ENCODE assay signal across 18 mouse cellular contexts in the genomic region with DNA sequence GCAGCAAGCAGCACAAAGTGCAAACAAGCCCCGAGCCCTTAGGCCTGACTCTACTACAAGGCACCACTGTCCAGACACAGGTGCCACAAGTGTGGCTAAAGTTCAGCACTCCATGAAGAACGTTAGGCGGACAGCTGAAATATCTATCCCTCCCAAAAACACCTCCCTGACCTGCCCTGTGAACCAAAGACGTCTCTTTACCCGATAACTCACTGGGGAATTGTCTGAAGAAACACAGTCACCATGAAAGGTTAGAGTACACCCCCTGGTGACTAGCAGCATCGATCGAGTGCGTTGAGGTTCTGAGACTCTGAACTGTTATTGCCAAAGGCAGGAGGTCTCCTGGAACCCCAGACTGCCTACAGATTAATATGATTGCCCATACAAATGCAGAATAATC. TPM values are rescaled to one million over a fixed set of nuclear protein-coding genes. Genes with fewer than 3 reads are reported as not detected.
DNase-seq lines count a peak whose midpoint lies in the region; ATAC-seq and TF ChIP-seq lines count a peak whose summit lies in the region.
"Had no signal": no experiment of that assay in that cellular context is flagged by ENCODE, and none has a peak within 500 bp of the region (broad histone marks: within the 10 kb centered on the region; RNA-seq: fewer than 3 reads in every experiment).

No protein-coding gene starts in this region.

- WGBS in heart, embryonic 12.5 days, result 62% methylated on average over 8 of the region's 8 CpGs
- WGBS in lung, embryonic 14.5 days, result 61% methylated on average over 8 of the region's 8 CpGs
- WGBS in lung, adult 2 months, result 68% methylated on average over 8 of the region's 8 CpGs
- 65% methylated on average over 8 of the region's 8 CpGs for WGBS in heart, postnatal 0 days
- 78% methylated on average over 8 of the region's 8 CpGs for WGBS in small intestine, adult 2 months

- no peaks in the 10 kb centered on the region for H3K9me3 ChIP-seq in heart, embryonic 12.5 days (replicated peaks)
- H3K9me3 ChIP-seq in lung, embryonic 14.5 days (ENCODE audit: low read depth, low read length), result no peaks in the 10 kb centered on the region
- H3K9me3 ChIP-seq in heart, postnatal 0 days (replicated peaks; ENCODE audit: control insufficient read depth, low read length), result no peaks in the 10 kb centered on the region
- H3K9me3 ChIP-seq: embryonic facial prominence, embryonic 12.5 days; hindbrain, embryonic 12.5 days; liver, embryonic 15.5 days had no signal

- H3K4me1 ChIP-seq in heart, embryonic 12.5 days (replicated peaks), result peaks cover 61% of the 10 kb centered on the region
- H3K4me1 ChIP-seq in lung, embryonic 14.5 days (ENCODE audit: insufficient read depth), result peaks cover 14% of the 10 kb centered on the region
- H3K4me1 ChIP-seq in lung, adult 2 months (ENCODE audit: control insufficient read depth, insufficient read depth, low read length), result no peaks in the 10 kb centered on the region
- H3K4me1 ChIP-seq in heart, postnatal 0 days (ENCODE audit: control insufficient read depth, insufficient read depth), result peaks cover 28% of the 10 kb centered on the region
- H3K4me1 ChIP-seq in small intestine, adult 2 months (ENCODE audit: control insufficient read depth, insufficient read depth, insufficient read length, low read length), result no peaks in the 10 kb centered on the region; the same call in 1 of the 2 replicates
- H3K4me1 ChIP-seq: liver, embryonic 15.5 days had no signal

- H3K4me3 ChIP-seq in heart, embryonic 12.5 days, result no peak overlapping the region
- H3K4me3 ChIP-seq in lung, embryonic 14.5 days (ENCODE audit: low read depth, low read length), result no peak overlapping the region
- H3K4me3 ChIP-seq in lung, adult 2 months (replicated peaks; ENCODE audit: extremely low read depth, low read depth, low read length), result no peak overlapping the region
- H3K4me3 ChIP-seq in heart, postnatal 0 days (ENCODE audit: low read depth, low read length), result no peak overlapping the region
- no peak overlapping the region for H3K4me3 ChIP-seq in small intestine, adult 2 months (ENCODE audit: low read depth, low read length)
- H3K4me3 ChIP-seq: embryonic facial prominence, embryonic 12.5 days; hindbrain, embryonic 12.5 days; liver, embryonic 15.5 days had no signal

- no peak for DNase-seq in heart, postnatal 36 days
- DNase-seq in lung, embryonic 14.5 days, result no peak
- DNase-seq in lung, adult 2 months, result no peak
- DNase-seq in heart, postnatal 0 days (ENCODE audit: low spot score), result no peak
- no peak for DNase-seq in adrenal gland, postnatal 10 days
- no peak for DNase-seq in adrenal gland, adult 18-20 months (ENCODE audit: low spot score in 2 of 2)
- DNase-seq: cerebellum, adult 9-10 months; right cerebral cortex, adult 18-20 months; spleen, adult 18-20 months; thymus, postnatal 4 days had no signal

- ATAC-seq in heart, embryonic 12.5 days (ENCODE audit: insufficient number of reproducible peaks, low FRiP score), result no peak
- ATAC-seq in lung, embryonic 14.5 days (ENCODE audit: insufficient read depth), result no peak
- no peak for ATAC-seq in heart, postnatal 0 days (ENCODE audit: insufficient read depth, low read depth)
- ATAC-seq: activated CD4-positive, CD25-positive, alpha-beta regulatory T cell, adult 4 months; Patski had no signal

- TF ChIP-seq EP300 in heart, postnatal 0 days (IDR thresholded peaks at IDR 0.05; ENCODE audit: low read depth), result no peak

- no peaks in the 10 kb centered on the region for H3K27me3 ChIP-seq in heart, embryonic 12.5 days (replicated peaks)
- H3K27me3 ChIP-seq in lung, embryonic 14.5 days (ENCODE audit: insufficient read depth, low read length), result no peaks in the 10 kb centered on the region
- H3K27me3 ChIP-seq in heart, postnatal 0 days (ENCODE audit: control insufficient read depth, insufficient read depth, low read length), result no peaks in the 10 kb centered on the region
- H3K27me3 ChIP-seq in small intestine, adult 2 months (ENCODE audit: control insufficient read depth, insufficient read depth, low read length), result no peaks in the 10 kb centered on the region
- H3K27me3 ChIP-seq: embryonic facial prominence, embryonic 12.5 days; hindbrain, embryonic 12.5 days; liver, embryonic 15.5 days; Patski had no signal

- TF ChIP-seq CTCF in lung, embryonic 14.5 days (IDR thresholded peaks at IDR 0.05; ENCODE audit: low read depth), result no peak
- TF ChIP-seq CTCF in lung, adult 2 months (IDR thresholded peaks at IDR 0.05; ENCODE audit: insufficient read depth, low read length), result no peak
- no peak for TF ChIP-seq CTCF in heart, postnatal 0 days (IDR thresholded peaks at IDR 0.05; ENCODE audit: low read depth)
- TF ChIP-seq CTCF in small intestine, adult 2 months (IDR thresholded peaks at IDR 0.05; ENCODE audit: extremely low read depth, insufficient read length, insufficient replicate concordance, low read depth, low read length), result no peak

- no peak overlapping the region for H3K9ac ChIP-seq in heart, embryonic 12.5 days
- H3K9ac ChIP-seq in lung, embryonic 14.5 days, result no peak overlapping the region
- no peak overlapping the region for H3K9ac ChIP-seq in heart, postnatal 0 days (replicated peaks; ENCODE audit: low read depth, low read length)
- H3K9ac ChIP-seq: embryonic facial prominence, embryonic 12.5 days; hindbrain, embryonic 12.5 days; liver, embryonic 15.5 days had no signal

- TF ChIP-seq POLR2A in lung, adult 2 months (IDR thresholded peaks at IDR 0.05; ENCODE audit: borderline replicate concordance, extremely low read depth, low read depth, low read length), result no peak
- TF ChIP-seq POLR2A in small intestine, adult 2 months (IDR thresholded peaks at IDR 0.05; ENCODE audit: low read depth, low read length), result no peak

- intact Hi-C loops in heart, postnatal 36 days (cut with DNase I), result no loop called here

- H3K4me2 ChIP-seq in heart, embryonic 12.5 days, result no peak overlapping the region
- H3K4me2 ChIP-seq in lung, embryonic 14.5 days, result no peak overlapping the region
- H3K4me2 ChIP-seq in heart, postnatal 0 days (ENCODE audit: low read depth, low read length), result no peak overlapping the region
- H3K4me2 ChIP-seq: embryonic facial prominence, embryonic 12.5 days; hindbrain, embryonic 12.5 days; liver, embryonic 15.5 days had no signal

- peak overlapping the region; percentile 65 for H3K27ac ChIP-seq in heart, embryonic 12.5 days (ENCODE audit: poor library complexity, severe bottlenecking)
- H3K27ac ChIP-seq in lung, embryonic 14.5 days (ENCODE audit: low read depth), result peak overlapping the region; percentile 28; the same call in 1 of the 2 replicates
- H3K27ac ChIP-seq in heart, postnatal 0 days (ENCODE audit: low read depth), result peak overlapping the region; percentile 40
- H3K27ac ChIP-seq in small intestine, adult 2 months (ENCODE audit: insufficient read depth, low read depth, low read length), result 0 out of 2 replicates have a peak overlapping the region, but pooled peaks have one; percentile 3
- H3K27ac ChIP-seq: hindbrain, embryonic 12.5 days; liver, embryonic 15.5 days had no signal

- peaks cover 8% of the 10 kb centered on the region for H3K36me3 ChIP-seq in heart, embryonic 12.5 days
- H3K36me3 ChIP-seq in lung, embryonic 14.5 days (ENCODE audit: insufficient read depth), result peaks cover 9% of the 10 kb centered on the region; the same call in 1 of the 2 replicates
- no peaks in the 10 kb centered on the region for H3K36me3 ChIP-seq in heart, postnatal 0 days (replicated peaks; ENCODE audit: control insufficient read depth, insufficient read depth, low read length)
- H3K36me3 ChIP-seq in small intestine, adult 2 months (ENCODE audit: control insufficient read depth, insufficient read depth, low read length), result no peaks in the 10 kb centered on the region
- H3K36me3 ChIP-seq: hindbrain, embryonic 12.5 days; liver, embryonic 15.5 days had no signal

RNA-seq across cellular contexts. Expression of a gene that starts 59.3 kb away (rescaled TPM):
- polyA plus RNA-seq in heart, embryonic 12.5 days (2016; fragmentation: Nextera tagmentation; extraction: Ambion mirVana), result 19.6 and 20.1 TPM in 2 replicates
- 1 to 10 TPM; 6.8 to 7.6 TPM for total RNA-seq in heart, postnatal 36 days (2021)
- 12.7 and 12.8 TPM in 2 replicates for polyA plus RNA-seq in lung, embryonic 14.5 days (2014; fragmentation: Nextera tagmentation; extraction: Ambion mirVana)
- polyA plus RNA-seq in lung, adult 2 months (2012; rRNA removed), result 10.5 and 14.4 TPM in 2 replicates
- total RNA-seq in heart, postnatal 0 days (2014; rRNA removed; ENCODE audit: low replicate concordance), result 13.9 and 23.2 TPM in 2 replicates
- 2.6 and 3.5 TPM in 2 replicates for polyA plus RNA-seq in heart, postnatal 0 days (2015; fragmentation: Nextera tagmentation; extraction: Ambion mirVana)
- polyA plus RNA-seq in small intestine, adult 2 months (2012; rRNA removed), result 2.0 and 2.6 TPM in 2 replicates
- total RNA-seq in adrenal gland, postnatal 10 days (2021), result 10 to 100 TPM; 17.3 to 17.5 TPM
- total RNA-seq in adrenal gland, adult 18-20 months (2021), result 10 to 100 TPM; 11.6 to 13.8 TPM
- total RNA-seq: megakaryocyte progenitor cell, adult 5-6 weeks had no signal
- polyA plus RNA-seq: activated CD4-positive, CD25-positive, alpha-beta regulatory T cell, adult 4 months had no signal

Comparison
In these comparisons a context has a peak if more than half of its experiments do, and no peak if none do; other contexts are left out.
1. H3K27ac ChIP-seq: peak in every context shown above with its lines; median percentile 65 in heart, embryonic 12.5 days; 40 in heart, postnatal 0 days; 28 in lung, embryonic 14.5 days; 3 in small intestine, adult 2 months.